Mouse (Mus musculus) heart, embryonic 15.5 days (tissue): ENCODE measurements around the gene Zeb2. TPM values are rescaled to one million over a fixed set of nuclear protein-coding genes. Genes with fewer than 3 reads are reported as not detected.
"Not testable (repeated sequence)": the region's sequence is repeated elsewhere in the genome, so short reads cannot be mapped to it uniquely, and the experiment has no call there.

Experiments used
- ATAC-seq: fragments of 200-750 bp; cut with Nextera tagmentation; replicated peaks from 2 replicates; pipeline ENCODE4 v1.8.0; 2017; ENCODE audit warnings: low read depth, moderate TSS enrichment; ENCODE audit not compliant: insufficient number of reproducible peaks, insufficient read depth, low FRiP score
- H3K27ac ChIP-seq: fragments of 300-500 bp; sonication (generic); 2 replicates; pipeline ENCODE4 v1.5.1; 2015; ENCODE audit warnings: mild to moderate bottlenecking, inconsistent platforms
- H3K27me3 ChIP-seq: fragments of 300-500 bp; sonication (generic); 2 replicates; pipeline ENCODE4 v1.6.1; 2015; ENCODE audit warnings: inconsistent platforms
- H3K36me3 ChIP-seq: fragments of 300-500 bp; sonication (generic); 2 replicates; pipeline ENCODE4 v1.6.1; 2015; ENCODE audit warnings: mild to moderate bottlenecking, inconsistent platforms
- H3K4me1 ChIP-seq: fragments of 300-500 bp; sonication (generic); replicated peaks from 2 replicates; pipeline ENCODE4 v1.6.1; 2015; ENCODE audit warnings: inconsistent platforms
- H3K4me2 ChIP-seq: fragments of 300-500 bp; sonication (generic); 2 replicates; pipeline ENCODE4 v1.6.1; 2015; ENCODE audit warnings: inconsistent platforms, mild to moderate bottlenecking, moderate library complexity
- H3K4me3 ChIP-seq: fragments of 300-500 bp; sonication (generic); 2 replicates; pipeline ENCODE4 v1.5.1; 2015; ENCODE audit warnings: mild to moderate bottlenecking, inconsistent platforms
- H3K9ac ChIP-seq: fragments of 300-500 bp; sonication (generic); 2 replicates; pipeline ENCODE4 v1.6.1; 2015; ENCODE audit warnings: mild to moderate bottlenecking, inconsistent platforms
- H3K9me3 ChIP-seq: fragments of 300-500 bp; sonication (generic); replicated peaks from 2 replicates; pipeline ENCODE4 v1.6.1; 2016; ENCODE audit warnings: inconsistent platforms
- WGBS: fragments of 180-500 bp; shearing (Covaris S2); methylation state at CpG from one replicate; pipeline ENCODE4 v1.1.7; 2015; ENCODE audit warnings: mixed read lengths; 5-methylcytosine and 5-hydroxymethylcytosine counted together
- polyA plus RNA-seq: library from polyadenylated mRNA; unstranded; fragments of >200 nt; fragmentation: Nextera tagmentation; extraction: Ambion mirVana; gene quantifications from 2 replicates; pipeline ENCODE4 v1.2.1, GENCODE M21; 2015

Gene Zeb2
- polyA plus RNA-seq, 1 experiment from 2014 or later, result 21.4 TPM

DNA sequence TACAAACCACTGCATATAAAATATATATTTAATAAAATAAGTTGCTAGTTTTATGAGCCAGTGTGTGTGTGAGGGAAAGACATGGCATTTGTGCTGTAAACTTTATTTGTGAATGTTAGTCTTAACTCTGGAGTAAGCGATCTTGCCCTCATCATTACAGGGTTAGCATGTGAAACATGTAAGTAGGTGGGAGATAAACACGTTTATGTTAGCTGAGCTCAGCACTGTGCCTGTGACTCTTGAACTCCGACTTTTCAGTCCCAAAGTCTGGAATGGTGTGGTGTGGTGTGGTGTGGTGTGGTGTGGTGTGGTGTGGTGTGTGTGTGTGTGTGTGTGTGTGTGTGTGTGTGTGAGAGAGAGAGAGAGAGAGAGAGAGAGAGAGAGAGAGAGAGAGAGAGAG lies 5.6 kb downstream of the Zeb2 start:
- not testable (repeated sequence) for H3K36me3 ChIP-seq, ATAC-seq, H3K27me3 ChIP-seq, H3K9me3 ChIP-seq
- Histone ChIP-seq H3K4me3 (peak overlapping the region; percentile 72), H3K4me1 (peaks cover 23% of the 10 kb centered on the region), H3K9ac (peak overlapping the region; percentile 96; the same call in 1 of the 2 replicates), H3K27ac (peak overlapping the region; percentile 96), H3K4me2 (peak overlapping the region; percentile 70)
- 9% methylated on average over 3 of the region's 3 CpGs for WGBS

DNA sequence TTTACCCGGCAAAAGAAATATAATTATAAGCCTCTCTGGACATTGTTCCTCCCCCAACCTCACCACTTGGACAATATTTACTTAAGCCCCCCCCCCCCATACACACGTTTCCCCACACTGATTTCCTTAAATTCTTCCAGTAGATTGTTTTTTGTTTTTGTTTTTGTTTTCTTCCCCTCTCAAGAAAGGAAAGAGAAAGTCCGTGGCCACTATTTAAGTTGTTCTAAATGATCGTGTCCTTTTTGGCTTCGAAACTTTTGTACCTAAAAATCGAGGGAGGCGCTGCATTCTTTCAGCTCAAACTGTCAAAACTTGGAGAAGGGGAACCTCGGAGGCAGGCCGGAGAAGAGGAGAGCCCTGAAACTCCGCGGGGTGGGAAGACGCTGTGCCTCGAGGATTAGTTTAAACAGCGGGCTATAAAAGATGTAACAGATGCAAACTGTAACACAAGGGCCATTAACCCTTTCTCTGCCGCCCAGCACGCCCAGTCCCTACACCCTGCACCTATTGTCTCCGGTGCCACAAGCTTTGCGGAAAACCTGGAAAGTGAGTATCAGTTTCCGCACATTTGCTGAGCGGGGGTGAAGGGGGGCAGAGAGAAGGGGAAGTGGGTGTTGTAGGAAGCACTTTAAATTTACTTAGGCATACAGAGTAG lies 6.3 kb downstream of the Zeb2 start:
- Histone ChIP-seq H3K27ac (peak overlapping the region; percentile 96), H3K36me3 (no peaks in the 10 kb centered on the region), H3K9ac (peak overlapping the region; percentile 96), H3K4me2 (peak overlapping the region; percentile 70), H3K4me1 (peaks cover 30% of the 10 kb centered on the region), H3K27me3 (no peaks in the 10 kb centered on the region), H3K4me3 (peak overlapping the region; percentile 72), H3K9me3 (no peaks in the 10 kb centered on the region)
- no peak for ATAC-seq
- under 1% methylated on average over 20 of the region's 20 CpGs for WGBS

DNA sequence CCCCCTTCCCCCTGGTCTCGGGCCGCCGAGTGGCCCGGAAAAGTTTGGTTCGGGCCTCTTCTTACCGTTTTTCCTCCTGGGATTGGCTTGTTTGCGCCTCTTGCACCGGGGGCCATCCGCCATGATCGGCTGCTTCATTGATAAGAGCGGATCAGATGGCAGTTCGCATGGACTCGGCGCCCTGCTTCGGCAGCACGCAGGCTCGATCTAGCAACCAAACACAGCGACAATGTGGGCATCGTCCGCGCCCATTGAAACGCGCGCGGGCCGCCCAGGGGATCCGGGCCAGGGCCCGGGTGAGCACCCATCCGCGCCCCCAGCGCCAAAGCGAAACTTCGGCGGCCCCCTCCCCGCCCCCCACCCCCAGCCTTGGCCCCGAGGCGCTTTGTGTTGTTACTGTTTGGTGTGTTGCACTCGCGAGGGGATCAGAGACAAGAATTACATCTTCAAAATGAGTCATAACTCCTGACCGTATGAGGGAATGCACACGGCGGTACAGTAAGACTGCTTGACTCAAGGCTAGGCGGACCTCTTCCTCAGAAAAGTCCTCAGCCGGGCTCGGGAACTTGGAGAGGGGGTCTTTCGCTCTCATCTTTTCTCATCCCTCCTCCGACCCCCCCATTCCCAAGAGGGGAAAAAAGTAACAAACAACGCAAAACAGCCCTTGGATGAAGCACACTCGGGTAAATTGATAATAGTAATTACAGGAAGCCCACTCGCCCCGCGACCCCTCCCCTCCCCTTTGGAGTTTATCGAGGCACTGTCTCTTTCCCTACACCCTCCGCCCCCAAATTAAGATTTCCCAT lies 7.0 kb downstream of the Zeb2 start:
- Histone ChIP-seq H3K9ac (peak overlapping the region; percentile 96), H3K36me3 (no peaks in the 10 kb centered on the region), H3K27ac (peak overlapping the region; percentile 96), H3K4me3 (peak overlapping the region; percentile 72), H3K9me3 (no peaks in the 10 kb centered on the region), H3K4me1 (peaks cover 33% of the 10 kb centered on the region), H3K4me2 (peak overlapping the region; percentile 70), H3K27me3 (no peaks in the 10 kb centered on the region)
- peak; percentile 28 for ATAC-seq
- under 1% methylated on average over 54 of the region's 54 CpGs for WGBS

DNA sequence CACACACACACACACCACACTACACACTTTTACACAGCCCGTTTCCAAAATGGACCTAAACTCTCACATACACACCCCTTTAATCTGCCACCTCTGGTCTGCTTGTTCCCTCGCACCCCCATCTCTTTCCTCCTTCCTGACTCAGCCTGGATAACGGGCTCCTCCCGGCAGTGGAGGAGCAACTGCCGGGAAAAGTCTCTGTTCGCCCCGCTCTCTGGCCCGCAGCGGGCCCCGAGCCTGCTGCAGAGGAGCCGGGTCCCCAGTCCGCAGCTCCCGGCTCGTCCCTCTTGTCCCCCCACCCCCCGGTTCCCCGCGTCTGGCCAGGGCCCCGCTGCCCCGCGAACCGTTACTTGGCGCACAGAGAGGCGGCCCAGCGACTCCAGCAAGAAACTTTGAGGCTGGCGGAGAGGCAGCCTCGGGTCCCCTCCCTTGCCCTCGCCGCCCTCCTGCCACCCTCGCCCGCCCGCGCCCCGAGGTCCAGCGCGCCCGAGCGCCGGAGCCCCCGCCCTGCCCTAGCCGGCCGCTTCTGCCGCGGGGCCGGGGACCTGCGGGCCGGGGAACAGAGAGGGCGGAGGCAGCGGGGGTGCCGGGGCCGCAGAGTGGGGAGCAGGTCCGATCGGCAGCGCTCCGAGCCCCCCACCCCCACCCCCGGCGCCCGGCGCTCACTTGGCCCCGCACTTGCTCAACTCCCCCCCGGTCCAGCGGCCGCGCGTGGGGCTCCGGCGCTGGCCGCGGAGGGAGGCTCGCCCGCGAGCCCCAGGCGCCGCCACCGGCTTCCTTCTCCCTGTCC lies 7.8 kb downstream of the Zeb2 start:
- WGBS, result under 1% methylated on average over 70 of the region's 74 CpGs
- peak overlapping the region; percentile 70 for H3K4me2 ChIP-seq
- H3K36me3 ChIP-seq, result no peaks in the 10 kb centered on the region
- peak overlapping the region; percentile 96 for H3K9ac ChIP-seq
- ATAC-seq, result peak; percentile 41
- H3K4me3 ChIP-seq, result peak overlapping the region; percentile 72
- peaks cover 34% of the 10 kb centered on the region for H3K4me1 ChIP-seq
- no peaks in the 10 kb centered on the region for H3K9me3 ChIP-seq
- H3K27me3 ChIP-seq, result no peaks in the 10 kb centered on the region
- H3K27ac ChIP-seq, result peak overlapping the region; percentile 96

DNA sequence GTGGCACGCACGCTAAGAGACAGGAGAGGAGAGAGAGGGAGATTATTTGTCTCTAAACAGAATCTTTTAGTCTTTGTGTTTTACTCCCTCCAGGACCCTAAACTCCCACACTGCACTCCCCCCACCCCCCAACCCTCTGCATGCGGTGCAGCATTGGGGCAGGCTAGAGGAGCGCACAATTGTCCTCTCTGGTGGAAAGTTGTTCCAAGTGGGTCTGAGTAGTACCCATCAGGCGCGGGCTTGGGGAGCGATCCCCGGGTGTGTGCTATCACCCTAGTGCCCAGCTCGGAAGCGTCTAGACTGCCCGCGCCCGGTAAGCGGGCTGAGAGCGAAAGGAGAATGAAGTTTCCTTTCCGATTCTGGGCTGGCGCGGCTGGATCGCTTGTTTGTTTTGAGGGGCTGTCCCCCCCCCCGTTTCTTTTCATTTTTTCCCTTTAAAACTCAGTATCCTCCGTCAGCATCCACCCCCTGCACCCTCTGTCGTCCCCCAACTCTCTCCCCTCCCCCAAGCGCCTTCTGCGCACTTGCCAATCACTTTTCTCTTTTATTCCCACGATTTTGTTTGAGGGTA lies 8.6 kb downstream of the Zeb2 start:
- no peaks in the 10 kb centered on the region for H3K9me3 ChIP-seq
- ATAC-seq, result peak; percentile 19
- peak overlapping the region; percentile 72 for H3K4me3 ChIP-seq
- H3K9ac ChIP-seq, result peak overlapping the region; percentile 96
- 1% methylated on average over 25 of the region's 25 CpGs for WGBS
- H3K27ac ChIP-seq, result peak overlapping the region; percentile 96
- peaks cover 41% of the 10 kb centered on the region for H3K4me1 ChIP-seq
- peak overlapping the region; percentile 70 for H3K4me2 ChIP-seq
- no peaks in the 10 kb centered on the region for H3K27me3 ChIP-seq
- no peaks in the 10 kb centered on the region for H3K36me3 ChIP-seq

DNA sequence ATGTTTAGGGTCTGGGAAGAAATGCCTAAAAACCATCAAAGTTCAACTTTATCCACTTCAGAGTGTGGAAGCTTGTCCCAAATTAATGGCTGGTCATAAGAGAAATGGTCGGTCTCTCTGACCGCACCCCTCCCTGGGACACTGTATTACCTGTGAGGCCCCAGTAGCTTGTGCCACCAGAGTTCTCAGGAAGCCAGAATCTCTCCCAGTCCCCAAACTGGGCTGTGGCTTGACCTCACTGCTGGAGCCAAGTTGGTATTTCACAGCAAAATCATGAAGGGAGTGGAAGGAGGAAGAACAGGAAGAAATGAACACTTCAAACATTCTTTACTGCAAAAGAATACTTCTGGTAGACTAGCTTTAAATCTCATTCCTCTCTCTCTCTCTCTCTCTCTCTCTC lies 9.6 kb downstream of the Zeb2 start:
- Histone ChIP-seq H3K4me1 (peaks cover 47% of the 10 kb centered on the region), H3K36me3 (no peaks in the 10 kb centered on the region), H3K9ac (peak overlapping the region; percentile 48; the same call in 1 of the 2 replicates), H3K27me3 (no peaks in the 10 kb centered on the region), H3K4me3 (peak overlapping the region; percentile 72; the same call in 1 of the 2 replicates), H3K27ac (peak overlapping the region; percentile 96; the same call in 1 of the 2 replicates), H3K9me3 (no peaks in the 10 kb centered on the region), H3K4me2 (peak overlapping the region; percentile 70)
- ATAC-seq, result no peak
- WGBS, result 35% methylated on average over 2 of the region's 2 CpGs

DNA sequence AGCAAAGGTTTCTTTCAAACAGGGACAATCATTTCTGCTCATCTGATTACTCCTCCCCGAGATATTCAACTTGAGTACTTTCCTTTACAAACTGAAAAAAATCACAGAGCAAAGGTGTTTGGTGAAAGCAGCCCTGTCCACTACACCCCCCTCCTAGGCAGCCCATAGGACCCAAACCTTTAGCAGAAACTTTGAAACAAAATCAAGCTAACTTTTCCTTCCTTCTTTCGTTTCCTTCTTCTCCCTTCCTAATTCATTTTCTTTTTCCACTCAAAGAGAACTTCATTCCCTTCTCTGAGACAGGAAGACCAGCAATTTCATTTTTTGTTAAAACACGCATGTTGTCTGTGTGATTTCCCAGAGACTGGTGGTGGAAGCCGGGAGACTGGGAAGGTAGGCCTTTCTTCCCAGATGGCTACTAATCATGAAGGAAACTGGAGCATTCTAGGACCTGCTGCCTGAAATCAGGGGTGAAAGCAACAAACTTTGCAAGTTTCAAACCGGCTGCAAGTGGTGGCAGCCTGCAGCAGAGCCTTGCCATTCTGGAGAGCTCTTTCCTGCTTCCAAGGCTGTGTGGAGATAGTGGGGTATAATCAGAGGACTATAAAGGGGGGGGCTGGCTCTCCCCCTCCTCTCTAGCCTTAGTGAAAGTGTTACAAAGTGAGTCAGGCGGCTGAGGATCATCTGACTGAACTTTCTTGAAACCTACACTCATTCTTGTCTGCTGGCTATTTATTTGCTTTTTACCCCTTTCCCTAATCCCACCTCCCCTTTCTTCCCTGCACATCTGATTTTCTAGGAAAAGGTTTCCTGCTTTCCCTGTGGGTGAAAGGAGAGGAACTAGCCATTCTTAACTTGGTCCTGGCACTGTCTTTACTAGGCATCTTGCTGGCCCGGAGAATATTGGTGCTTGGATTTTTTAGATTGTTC lies 11.0 kb downstream of the Zeb2 start:
- Histone ChIP-seq H3K4me3 (0 out of 2 replicates have a peak overlapping the region, but pooled peaks have one; percentile 4), H3K9me3 (no peaks in the 10 kb centered on the region), H3K27me3 (no peaks in the 10 kb centered on the region), H3K4me1 (peaks cover 53% of the 10 kb centered on the region), H3K9ac (peak overlapping the region; percentile 6), H3K4me2 (peak overlapping the region; percentile 47), H3K36me3 (no peaks in the 10 kb centered on the region), H3K27ac (peak overlapping the region; percentile 59)
- peak; percentile 25; the same call in 1 of the 2 replicates for ATAC-seq
- WGBS, result 30% methylated on average over 7 of the region's 7 CpGs

DNA sequence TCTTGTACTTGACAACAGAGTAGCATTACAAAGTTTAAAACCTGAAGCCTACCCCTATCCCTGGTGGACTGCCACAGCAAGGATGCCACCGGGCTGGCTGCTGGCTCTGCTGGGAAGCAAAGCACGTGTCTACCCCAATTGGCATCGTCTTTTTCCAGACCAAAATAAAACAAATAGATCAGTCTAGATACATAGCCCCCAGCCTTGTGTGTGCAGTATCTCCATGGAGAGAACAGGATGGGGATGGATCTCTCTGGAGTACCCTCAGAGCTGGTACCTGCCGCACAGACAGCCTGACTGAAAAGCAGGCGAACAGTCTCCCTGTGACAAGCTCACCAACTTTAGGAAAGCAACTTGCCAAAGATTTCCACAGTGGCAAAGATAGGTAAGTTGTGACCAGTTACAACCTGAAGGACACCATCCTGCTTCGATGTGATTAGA lies 11.9 kb downstream of the Zeb2 start:
- WGBS, result 60% methylated on average over 6 of the region's 6 CpGs
- H3K36me3 ChIP-seq, result no peaks in the 10 kb centered on the region
- ATAC-seq, result no peak
- peaks cover 62% of the 10 kb centered on the region for H3K4me1 ChIP-seq
- H3K4me3 ChIP-seq, result no peak overlapping the region
- peak overlapping the region; percentile 47; the same call in 1 of the 2 replicates for H3K4me2 ChIP-seq
- H3K9ac ChIP-seq, result no peak overlapping the region
- no peaks in the 10 kb centered on the region for H3K27me3 ChIP-seq
- peak overlapping the region; percentile 59 for H3K27ac ChIP-seq
- H3K9me3 ChIP-seq, result no peaks in the 10 kb centered on the region

DNA sequence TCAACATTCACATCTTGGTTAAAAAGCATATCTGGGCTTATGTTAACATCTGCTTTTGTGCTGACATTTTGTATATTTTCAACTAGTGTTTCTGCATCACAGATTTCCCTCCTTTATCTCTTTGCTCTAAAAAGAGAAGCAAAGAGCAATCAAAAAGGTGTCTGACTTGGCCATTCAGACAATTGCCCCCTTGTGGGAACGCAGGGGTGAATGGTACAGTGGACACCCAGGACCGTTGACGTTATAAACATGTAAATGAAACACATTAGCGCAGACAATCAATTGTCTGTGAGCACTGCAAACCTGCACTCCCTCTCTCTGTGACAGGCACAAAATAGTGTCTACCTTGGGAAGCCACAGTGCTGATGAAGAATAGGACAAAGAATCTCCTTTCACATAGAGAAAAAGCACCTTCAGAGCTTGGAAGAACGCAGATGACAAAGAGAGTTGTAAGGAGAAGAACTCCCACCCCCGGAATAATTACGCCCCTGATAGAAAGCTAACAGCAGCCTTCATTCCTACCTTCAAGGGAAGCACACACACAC lies 12.6 kb downstream of the Zeb2 start:
- no peak overlapping the region for H3K4me3 ChIP-seq
- 41% methylated on average over 7 of the region's 7 CpGs for WGBS
- no peaks in the 10 kb centered on the region for H3K27me3 ChIP-seq
- H3K9ac ChIP-seq, result no peak overlapping the region
- peak overlapping the region; percentile 19; the same call in 1 of the 2 replicates for H3K4me2 ChIP-seq
- ATAC-seq, result no peak
- peaks cover 67% of the 10 kb centered on the region for H3K4me1 ChIP-seq
- no peaks in the 10 kb centered on the region for H3K36me3 ChIP-seq
- no peak overlapping the region for H3K27ac ChIP-seq
- H3K9me3 ChIP-seq, result no peaks in the 10 kb centered on the region

DNA sequence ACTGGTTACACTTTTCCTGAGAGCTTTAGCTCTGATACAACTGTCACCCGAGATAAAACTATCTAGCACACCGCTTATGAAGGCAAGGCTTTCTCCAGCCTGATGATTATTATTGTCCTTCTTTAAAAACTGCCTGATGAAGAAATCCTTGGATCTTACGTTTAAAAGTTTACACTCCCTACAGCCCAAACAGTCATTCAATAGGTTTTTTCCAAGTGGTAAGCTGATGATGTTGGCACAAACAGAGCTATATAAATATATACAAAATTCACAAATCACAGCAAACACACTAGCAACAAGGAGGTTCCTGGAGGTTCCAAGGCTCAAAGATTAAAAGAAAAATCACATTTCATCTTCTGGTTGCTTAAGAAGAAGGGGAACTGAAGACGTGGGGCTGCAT lies 13.1 kb downstream of the Zeb2 start:
- Histone ChIP-seq H3K4me3 (no peak overlapping the region), H3K36me3 (no peaks in the 10 kb centered on the region), H3K9me3 (no peaks in the 10 kb centered on the region), H3K27me3 (no peaks in the 10 kb centered on the region), H3K4me2 (no peak overlapping the region), H3K9ac (no peak overlapping the region), H3K27ac (peak overlapping the region; percentile 58; the same call in 1 of the 2 replicates), H3K4me1 (peaks cover 70% of the 10 kb centered on the region)
- no peak for ATAC-seq
- 37% methylated on average over 4 of the region's 4 CpGs for WGBS
